Mouse (Mus musculus): ENCODE measurements around the gene Ell. TPM values are rescaled to one million over a fixed set of nuclear protein-coding genes. Genes with fewer than 3 reads are reported as not detected.

The Ell gene
- polyA plus RNA-seq, 1 experiment from 2014 or later, result 17.8 TPM

Other genes with a start within 250 kb of the Ell start
- 44.5 and 45.9 TPM in 2 replicates for gene Ddx49, start 237.0 kb upstream of the Ell start, polyA plus RNA-seq (2014; fragmentation: Nextera tagmentation; extraction: Ambion mirVana)
- 285 and 327 TPM in 2 replicates for gene Cope, start 236.9 kb upstream of the Ell start, polyA plus RNA-seq (2014; fragmentation: Nextera tagmentation; extraction: Ambion mirVana)
- gene Cers1, start 223.7 kb upstream of the Ell start, polyA plus RNA-seq (2014; fragmentation: Nextera tagmentation; extraction: Ambion mirVana), result 33.4 and 42.9 TPM in 2 replicates
- gene Gdf1, start 209.6 kb upstream of the Ell start, polyA plus RNA-seq (2014; fragmentation: Nextera tagmentation; extraction: Ambion mirVana), result 2.1 and 7.5 TPM in 2 replicates
- 14.4 and 15.0 TPM in 2 replicates for gene Upf1, start 186.2 kb upstream of the Ell start, polyA plus RNA-seq (2014; fragmentation: Nextera tagmentation; extraction: Ambion mirVana)
- 0.20 and 0.41 TPM in 2 replicates for gene Comp, start 165.9 kb upstream of the Ell start, polyA plus RNA-seq (2014; fragmentation: Nextera tagmentation; extraction: Ambion mirVana)
- gene Crtc1, start 99.9 kb upstream of the Ell start, polyA plus RNA-seq (2014; fragmentation: Nextera tagmentation; extraction: Ambion mirVana), result 48.2 and 55.9 TPM in 2 replicates
- 29.4 and 30.1 TPM in 2 replicates for gene Klhl26, start 62.5 kb upstream of the Ell start, polyA plus RNA-seq (2014; fragmentation: Nextera tagmentation; extraction: Ambion mirVana)
- 144 and 200 TPM in 2 replicates for gene Tmem59l, start 52.1 kb upstream of the Ell start, polyA plus RNA-seq (2014; fragmentation: Nextera tagmentation; extraction: Ambion mirVana)
- gene Crlf1, start 46.3 kb upstream of the Ell start, polyA plus RNA-seq (2014; fragmentation: Nextera tagmentation; extraction: Ambion mirVana), result 5.3 and 10.0 TPM in 2 replicates
- 152 and 172 TPM in 2 replicates for gene Rex1bd, start 32.7 kb upstream of the Ell start, polyA plus RNA-seq (2014; fragmentation: Nextera tagmentation; extraction: Ambion mirVana)
- gene Uba52, start 28.7 kb upstream of the Ell start, polyA plus RNA-seq (2014; fragmentation: Nextera tagmentation; extraction: Ambion mirVana), result 734 and 750 TPM in 2 replicates
- gene Fkbp8, start 11.7 kb upstream of the Ell start, polyA plus RNA-seq (2014; fragmentation: Nextera tagmentation; extraction: Ambion mirVana), result 303 and 336 TPM in 2 replicates
- 50.2 and 51.9 TPM in 2 replicates for gene Kxd1, start 11.5 kb upstream of the Ell start, polyA plus RNA-seq (2014; fragmentation: Nextera tagmentation; extraction: Ambion mirVana)
- gene Isyna1, start 54.9 kb downstream of the Ell start, polyA plus RNA-seq (2014; fragmentation: Nextera tagmentation; extraction: Ambion mirVana), result 65.5 and 73.3 TPM in 2 replicates
- gene Ssbp4, start 69.4 kb downstream of the Ell start, polyA plus RNA-seq (2014; fragmentation: Nextera tagmentation; extraction: Ambion mirVana), result 163 and 240 TPM in 2 replicates
- 0.20 and 1.8 TPM in 2 replicates for gene Lrrc25, start 76.7 kb downstream of the Ell start, polyA plus RNA-seq (2014; fragmentation: Nextera tagmentation; extraction: Ambion mirVana)
- gene Gdf15, start 93.0 kb downstream of the Ell start, polyA plus RNA-seq (2014; fragmentation: Nextera tagmentation; extraction: Ambion mirVana), result 0.54 TPM in 1 of 2 replicates, not detected in the other
- 74.5 and 85.2 TPM in 2 replicates for gene Pgpep1, start 120.9 kb downstream of the Ell start, polyA plus RNA-seq (2014; fragmentation: Nextera tagmentation; extraction: Ambion mirVana)
- gene Lsm4, start 133.8 kb downstream of the Ell start, polyA plus RNA-seq (2014; fragmentation: Nextera tagmentation; extraction: Ambion mirVana), result 193 and 194 TPM in 2 replicates
- 115 and 119 TPM in 2 replicates for gene Jund, start 159.5 kb downstream of the Ell start, polyA plus RNA-seq (2014; fragmentation: Nextera tagmentation; extraction: Ambion mirVana)
- 0.13 TPM in 1 of 2 replicates, not detected in the other for gene Iqcn, start 164.0 kb downstream of the Ell start, polyA plus RNA-seq (2014; fragmentation: Nextera tagmentation; extraction: Ambion mirVana)
- not detected in 2 replicates for gene Gm3336, start 179.1 kb downstream of the Ell start, polyA plus RNA-seq (2014; fragmentation: Nextera tagmentation; extraction: Ambion mirVana)
- gene Pde4c, start 184.3 kb downstream of the Ell start, polyA plus RNA-seq (2014; fragmentation: Nextera tagmentation; extraction: Ambion mirVana), result 0.10 and 0.27 TPM in 2 replicates
- gene Rab3a, start 215.2 kb downstream of the Ell start, polyA plus RNA-seq (2014; fragmentation: Nextera tagmentation; extraction: Ambion mirVana), result 570 and 690 TPM in 2 replicates
- 36.5 and 41.2 TPM in 2 replicates for gene Mpv17l2, start 221.5 kb downstream of the Ell start, polyA plus RNA-seq (2014; fragmentation: Nextera tagmentation; extraction: Ambion mirVana)
- 72.2 and 75.6 TPM in 2 replicates for gene Pik3r2, start 237.3 kb downstream of the Ell start, polyA plus RNA-seq (2014; fragmentation: Nextera tagmentation; extraction: Ambion mirVana)